Mouse (Mus musculus) gastrocnemius, postnatal 10 days (tissue): Measurements from ENCODE around the gene Vmn2r105. TPM values are rescaled to one million over a fixed set of nuclear protein-coding genes. Genes with fewer than 3 reads are reported as not detected.

Experiments used
- DNase-seq: peaks from one replicate; pipeline ENCODE4 v3.0.0; 2021; ENCODE audit warnings: mixed read lengths
- long read RNA-seq, 2 experiments: library from polyadenylated mRNA; stranded (forward); transcript quantifications; one replicate each; pipeline ENCODE4 v2.0.0; 2021
- total RNA-seq, 2 experiments: library from RNA; stranded (reverse); gene quantifications; 2 replicates each; pipeline ENCODE4 v1.2.3; 2021

Vmn2r105 gene
- total RNA-seq, result not detected
- long read RNA-seq, experiment 1, result 0 reads
- long read RNA-seq, experiment 2, result 0 reads

DNA sequence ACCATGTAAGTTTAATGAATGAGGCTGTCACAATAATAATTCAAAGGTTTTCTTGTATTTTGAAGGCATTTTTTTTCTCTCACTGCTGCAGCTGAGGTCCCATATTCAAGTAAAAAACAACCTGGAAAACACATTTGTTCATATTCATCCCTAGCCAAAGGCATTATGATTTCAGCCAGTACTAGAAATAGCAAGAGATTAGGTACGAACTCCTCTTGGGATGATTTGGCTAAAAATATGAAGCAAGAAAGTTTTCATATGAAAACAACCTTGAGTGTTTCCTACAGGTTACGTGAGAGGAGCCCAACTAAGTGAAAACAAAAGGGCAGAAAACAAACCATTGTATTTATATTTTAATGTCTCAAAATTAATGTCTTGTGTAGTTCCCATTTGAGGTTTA lies at the start of gene Vmn2r105:
Gene Vmn2r105, minus strand, starts transcription at position 101 of the 400 bp plus-strand sequence.
- no peak for DNase-seq

DNA sequence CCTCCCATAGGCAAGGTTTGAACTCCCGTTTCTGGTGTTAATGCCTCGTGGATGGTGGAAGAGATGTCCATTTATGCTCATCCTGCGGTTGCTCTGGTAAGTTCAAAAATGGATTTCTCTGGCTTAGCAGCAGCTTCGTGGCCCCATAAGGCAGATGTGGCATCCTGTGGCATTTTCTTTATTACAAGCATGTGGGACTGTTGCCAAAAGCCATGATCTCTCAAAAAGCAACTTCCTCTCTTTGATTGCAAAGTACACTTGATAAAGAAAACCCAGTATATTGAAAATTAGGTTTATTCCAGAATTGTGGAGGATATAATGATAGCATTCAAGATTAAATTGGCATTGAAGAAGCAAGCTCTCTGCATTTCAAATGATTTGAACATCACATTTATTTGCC lies 20.7 kb upstream of the Vmn2r105 start:
- DNase-seq, result no peak

DNA sequence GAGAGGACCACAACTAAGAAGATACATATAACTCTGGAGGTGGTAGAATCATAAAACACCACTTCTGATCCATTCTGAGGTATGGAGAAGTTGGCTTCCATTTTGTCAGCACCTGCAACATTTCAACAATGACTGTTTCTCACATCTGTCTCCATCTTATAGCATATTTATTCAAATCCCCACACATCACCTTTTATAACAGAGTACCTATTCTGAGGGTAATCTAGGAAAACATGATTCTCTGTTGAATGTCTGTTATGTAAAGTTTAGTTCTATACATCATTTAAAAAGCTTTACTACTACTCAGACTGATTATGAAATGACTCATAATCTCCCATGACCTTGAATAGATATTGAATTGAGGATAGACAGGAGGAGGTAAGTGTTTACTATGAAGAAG lies 51.9 kb downstream of the Vmn2r105 start, which contains the start of gene Fpr-rs6:
Gene Fpr-rs6, minus strand, starts transcription at position 101 of the 400 bp plus-strand sequence.
- DNase-seq, result no peak

Other genes with a start within 250 kb of the Vmn2r105 start
- gene Vmn2r104, start 186.7 kb downstream of the Vmn2r105 start, total RNA-seq, result not detected
- not detected for gene Fpr-rs7, start 120.8 kb downstream of the Vmn2r105 start, total RNA-seq
- gene Fpr-rs6, start 52.0 kb downstream of the Vmn2r105 start, total RNA-seq, result not detected
- not detected for gene Vmn2r106, start 50.5 kb upstream of the Vmn2r105 start, total RNA-seq
- gene Vmn2r107, start 110.2 kb upstream of the Vmn2r105 start, total RNA-seq, result not detected
- gene Vmn1r224, start 179.1 kb upstream of the Vmn2r105 start, total RNA-seq, result not detected
- not detected for gene Vmn2r108, start 246.3 kb upstream of the Vmn2r105 start, total RNA-seq